Mouse (Mus musculus) B cell, adult 62 days (primary cell): ENCODE results near the gene Abhd4. TPM values are rescaled to one million over a fixed set of nuclear protein-coding genes. Genes with fewer than 3 reads are reported as not detected.

Source experiments
- total RNA-seq: library from RNA; stranded (reverse); gene quantifications from 4 replicates; pipeline ENCODE4 v1.2.4, GENCODE M21; 2023

Gene Abhd4
- total RNA-seq: 9.4 to 14.0 TPM (median 12.0 TPM) in 4 replicates

GRCm38 (mm10) chr14:54253741-54254291 is at the start of gene Abhd4, which contains the start of gene Dad1:
Abhd4 (plus strand) TSS chr14:54254188.
Dad1 (minus strand) TSS chr14:54254104.

GRCm38 (mm10) chr14:54284839-54285238 is 30.9 kb downstream of the Abhd4 start, which contains the start of gene Olfr49:
Olfr49 (minus strand) TSS chr14:54284939.

Other genes starting within 250 kb of the Abhd4 start
- 142 to 157 TPM (median 146 TPM) in 4 replicates for gene Dad1, start 84 bp upstream of the Abhd4 start, total RNA-seq
- 0.16 to 0.17 TPM in 2 of 4 replicates, not detected in the others for gene Olfr49, start 30.8 kb downstream of the Abhd4 start, total RNA-seq
- gene Oxa1l, start 106.6 kb downstream of the Abhd4 start, total RNA-seq: 83.4 to 87.6 TPM (median 84.7 TPM) in 4 replicates
- 6.0 to 8.3 TPM (median 7.2 TPM) in 4 replicates for gene Slc7a7, start 163.6 kb downstream of the Abhd4 start, total RNA-seq
- gene Mrpl52, start 172.7 kb downstream of the Abhd4 start, total RNA-seq: 80.8 to 114 TPM (median 85.8 TPM) in 4 replicates
- gene Mmp14, start 177.4 kb downstream of the Abhd4 start, total RNA-seq: 0.47 to 0.92 TPM (median 0.78 TPM) in 4 replicates
- gene Lrp10, start 209.9 kb downstream of the Abhd4 start, total RNA-seq: 174 to 205 TPM (median 187 TPM) in 4 replicates
- 0.63 to 3.1 TPM (median 1.5 TPM) in 4 replicates for gene Rem2, start 221.9 kb downstream of the Abhd4 start, total RNA-seq